Mouse (Mus musculus): ENCODE measurements around the gene Ube2cbp. TPM values are rescaled to one million over a fixed set of nuclear protein-coding genes. Genes with fewer than 3 reads are reported as not detected.

Ube2cbp gene
- polyA plus RNA-seq, 1 experiment from 2014 or later = 4.4 TPM

DNA sequence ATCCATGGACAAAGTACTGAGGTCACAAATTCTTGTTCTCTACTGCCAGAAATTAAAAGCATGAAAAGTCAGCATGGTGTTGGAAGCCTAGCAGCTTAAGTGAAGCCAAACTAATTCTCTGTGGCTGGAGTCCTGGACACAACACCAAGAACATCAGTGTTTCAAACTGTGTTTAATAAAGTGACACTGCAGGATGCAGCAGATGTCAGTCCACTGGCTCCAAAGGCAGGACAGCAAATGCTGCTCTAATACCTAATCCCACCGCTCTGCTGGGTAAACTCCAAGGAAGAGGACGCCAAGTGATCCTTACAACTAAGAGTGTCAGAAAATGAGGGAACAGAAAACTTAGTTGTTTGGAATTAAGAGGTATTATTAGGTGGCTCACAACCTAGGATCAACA is 158.2 kb downstream of the Ube2cbp start:
- no peak overlapping the region for H3K4me3 ChIP-seq
- no peaks in the 10 kb centered on the region for H3K27me3 ChIP-seq
- H3K27ac ChIP-seq (replicated peaks) = no peak overlapping the region
- no peak overlapping the region for H3K9ac ChIP-seq (replicated peaks)
- no peaks in the 10 kb centered on the region for H3K36me3 ChIP-seq
- 82% methylated on average over 2 of the region's 2 CpGs for WGBS
- ATAC-seq (replicated peaks) = no peak
- no peaks in the 10 kb centered on the region for H3K9me3 ChIP-seq
- H3K4me1 ChIP-seq = no peaks in the 10 kb centered on the region
- H3K4me2 ChIP-seq (replicated peaks) = no peak overlapping the region

DNA sequence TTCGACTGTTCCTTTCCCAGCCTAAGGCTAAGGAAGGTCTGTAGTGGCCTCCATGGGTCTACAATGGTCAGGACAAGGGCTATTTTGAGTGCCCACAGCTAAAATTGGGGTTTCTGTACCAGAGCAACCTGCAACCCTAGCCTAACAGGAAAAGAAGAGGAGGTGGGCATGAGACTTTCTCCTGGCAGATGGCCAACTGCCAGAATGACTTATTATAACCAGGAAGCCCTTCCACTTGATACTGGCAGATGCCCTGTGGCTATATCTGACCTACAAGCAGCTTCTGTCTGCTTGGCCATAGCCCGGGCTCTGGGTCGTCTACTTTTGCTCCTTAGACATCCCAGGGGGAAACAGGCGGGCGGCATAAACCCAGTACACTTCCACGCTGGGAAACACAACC is 163.3 kb downstream of the Ube2cbp start:
- H3K27me3 ChIP-seq = no peaks in the 10 kb centered on the region
- WGBS = 94% methylated on average over 6 of the region's 6 CpGs
- H3K27ac ChIP-seq (replicated peaks) = no peak overlapping the region
- H3K4me1 ChIP-seq = 0 out of 2 replicates have a peak, but pooled peaks cover 7% of the 10 kb centered on the region
- H3K9me3 ChIP-seq = no peaks in the 10 kb centered on the region
- H3K9ac ChIP-seq (replicated peaks) = no peak overlapping the region
- H3K36me3 ChIP-seq = no peaks in the 10 kb centered on the region
- H3K4me3 ChIP-seq = no peak overlapping the region
- ATAC-seq (replicated peaks) = no peak
- no peak overlapping the region for H3K4me2 ChIP-seq (replicated peaks)

DNA sequence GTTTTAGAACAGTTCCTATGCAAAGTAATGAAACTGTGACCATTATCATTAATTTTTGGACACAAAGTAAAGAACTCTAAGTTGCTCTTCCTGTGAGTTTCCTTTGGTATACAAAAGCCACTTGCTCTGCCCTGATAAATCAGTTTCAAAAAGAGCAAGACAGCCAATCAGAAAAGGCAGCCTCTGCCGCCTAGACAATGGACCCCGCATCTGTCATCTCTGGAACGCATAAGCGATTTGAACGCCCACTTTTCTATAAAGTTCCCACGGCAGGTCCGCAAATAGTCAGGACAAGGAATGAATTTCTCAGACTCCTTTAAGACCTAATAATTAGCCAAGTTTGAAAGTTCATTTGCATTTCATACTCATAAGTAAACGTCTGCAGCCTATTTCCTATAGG is 166.2 kb downstream of the Ube2cbp start:
- no peaks in the 10 kb centered on the region for H3K27me3 ChIP-seq
- no peak overlapping the region for H3K4me3 ChIP-seq
- no peak overlapping the region for H3K27ac ChIP-seq (replicated peaks)
- no peaks in the 10 kb centered on the region for H3K9me3 ChIP-seq
- H3K9ac ChIP-seq (replicated peaks) = no peak overlapping the region
- H3K36me3 ChIP-seq = no peaks in the 10 kb centered on the region
- WGBS = 22% methylated on average over 8 of the region's 8 CpGs
- ATAC-seq (replicated peaks) = no peak
- H3K4me2 ChIP-seq (replicated peaks) = no peak overlapping the region
- H3K4me1 ChIP-seq = 0 out of 2 replicates have a peak, but pooled peaks cover 7% of the 10 kb centered on the region

DNA sequence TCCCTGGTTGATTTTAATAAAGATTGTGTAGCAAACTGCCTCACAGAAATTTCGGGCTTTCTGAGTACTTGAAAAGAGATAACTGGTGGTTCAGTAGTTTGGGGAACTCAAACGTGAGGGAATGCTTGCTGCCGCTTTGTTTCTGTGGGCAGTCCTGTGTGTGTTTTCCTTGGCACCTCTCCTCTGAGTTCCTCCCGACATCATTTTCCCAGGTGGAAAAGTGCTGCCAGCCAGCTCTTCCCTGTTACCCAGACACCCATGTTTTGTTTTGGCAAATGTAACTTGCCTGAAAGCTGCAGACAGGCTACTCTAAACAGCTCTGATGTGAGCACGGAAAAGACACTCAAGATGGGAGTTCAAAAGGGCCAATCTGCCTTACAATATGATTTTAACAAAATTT is 166.6 kb downstream of the Ube2cbp start:
- WGBS = 27% methylated on average over 5 of the region's 5 CpGs
- 0 out of 2 replicates have a peak, but pooled peaks cover 7% of the 10 kb centered on the region for H3K4me1 ChIP-seq
- no peak overlapping the region for H3K9ac ChIP-seq (replicated peaks)
- no peaks in the 10 kb centered on the region for H3K9me3 ChIP-seq
- ATAC-seq (replicated peaks) = no peak
- H3K4me3 ChIP-seq = no peak overlapping the region
- no peaks in the 10 kb centered on the region for H3K27me3 ChIP-seq
- no peaks in the 10 kb centered on the region for H3K36me3 ChIP-seq
- no peak overlapping the region for H3K27ac ChIP-seq (replicated peaks)
- H3K4me2 ChIP-seq (replicated peaks) = no peak overlapping the region

DNA sequence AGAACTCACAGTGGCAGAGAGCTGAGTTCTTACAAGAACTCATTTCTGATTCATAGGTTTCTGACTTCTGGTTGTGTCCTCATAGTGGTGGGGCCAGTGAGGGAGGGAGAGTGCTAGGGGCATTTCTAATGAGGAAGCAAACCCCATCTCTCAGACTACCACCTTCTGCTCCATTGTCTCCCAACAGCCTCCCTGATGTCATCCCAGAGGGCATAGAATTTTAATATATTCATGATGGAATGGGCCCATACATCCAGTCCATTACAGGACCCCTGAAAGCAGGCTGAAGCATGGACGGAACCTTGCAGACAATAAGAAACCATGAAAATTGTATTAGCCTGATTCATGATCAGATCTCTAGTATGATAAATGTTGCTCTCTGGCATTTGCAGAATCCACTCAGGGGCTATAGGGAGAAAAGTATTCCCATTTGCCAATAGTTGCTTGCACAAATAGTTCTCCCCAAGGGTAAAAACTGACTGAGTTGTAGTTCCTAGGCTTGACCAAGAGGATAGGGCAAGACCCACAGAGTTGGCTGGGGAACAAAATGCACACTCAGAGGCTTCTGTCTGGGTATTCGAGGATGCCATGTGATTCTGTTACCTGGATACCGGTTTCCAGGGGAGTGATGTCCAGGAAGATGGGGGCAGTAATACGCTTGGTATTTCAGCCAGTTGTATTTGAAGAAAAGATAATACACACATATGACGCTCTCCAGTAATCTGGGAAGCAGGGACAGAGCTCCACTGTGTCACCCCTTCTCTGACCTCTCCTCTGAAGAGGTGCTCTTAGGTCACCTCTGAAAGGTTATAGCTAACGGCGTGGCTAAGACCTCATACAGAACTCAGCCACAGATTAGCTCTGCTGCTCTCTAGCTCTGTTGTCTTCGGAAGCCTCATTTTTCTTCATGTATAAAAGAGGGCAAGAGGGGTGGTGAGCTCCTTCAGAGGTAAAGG is 167.8 kb downstream of the Ube2cbp start:
- H3K4me1 ChIP-seq = 0 out of 2 replicates have a peak, but pooled peaks cover 7% of the 10 kb centered on the region
- no peak for ATAC-seq (replicated peaks)
- H3K36me3 ChIP-seq = no peaks in the 10 kb centered on the region
- H3K27ac ChIP-seq (replicated peaks) = no peak overlapping the region
- no peak overlapping the region for H3K4me3 ChIP-seq
- no peak overlapping the region for H3K9ac ChIP-seq (replicated peaks)
- 75% methylated on average over 8 of the region's 8 CpGs for WGBS
- no peak overlapping the region for H3K4me2 ChIP-seq (replicated peaks)
- no peaks in the 10 kb centered on the region for H3K9me3 ChIP-seq
- no peaks in the 10 kb centered on the region for H3K27me3 ChIP-seq

DNA sequence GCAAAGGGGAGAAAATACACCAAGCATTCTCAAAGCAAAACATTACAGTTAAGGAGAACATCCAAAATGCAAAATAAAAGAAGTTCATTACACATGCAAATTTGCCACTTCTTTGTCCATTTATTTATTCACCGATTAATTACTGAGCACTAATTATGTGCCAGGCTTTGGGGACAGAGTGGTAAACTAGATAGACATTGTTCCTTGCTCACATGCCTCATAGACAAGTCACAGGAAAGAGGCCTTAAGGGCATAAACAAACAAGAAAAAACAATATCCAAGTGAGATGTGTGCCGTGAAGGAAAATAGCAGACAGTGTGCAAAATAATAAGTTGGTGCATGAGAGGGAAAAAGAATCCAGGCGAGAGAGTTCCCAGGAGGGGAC is 177.2 kb downstream of the Ube2cbp start:
- Histone ChIP-seq H3K36me3 (no peaks in the 10 kb centered on the region), H3K9me3 (0 out of 2 replicates have a peak, but pooled peaks cover 4% of the 10 kb centered on the region), H3K4me2 (replicated peaks) (no peak overlapping the region), H3K4me3 (no peak overlapping the region), H3K27ac (replicated peaks) (peak overlapping the region; percentile 65), H3K27me3 (no peaks in the 10 kb centered on the region), H3K4me1 (peaks cover 18% of the 10 kb centered on the region), H3K9ac (replicated peaks) (no peak overlapping the region)
- ATAC-seq (replicated peaks) = peak; percentile 71
- WGBS = 13% methylated on average over 3 of the region's 3 CpGs

DNA sequence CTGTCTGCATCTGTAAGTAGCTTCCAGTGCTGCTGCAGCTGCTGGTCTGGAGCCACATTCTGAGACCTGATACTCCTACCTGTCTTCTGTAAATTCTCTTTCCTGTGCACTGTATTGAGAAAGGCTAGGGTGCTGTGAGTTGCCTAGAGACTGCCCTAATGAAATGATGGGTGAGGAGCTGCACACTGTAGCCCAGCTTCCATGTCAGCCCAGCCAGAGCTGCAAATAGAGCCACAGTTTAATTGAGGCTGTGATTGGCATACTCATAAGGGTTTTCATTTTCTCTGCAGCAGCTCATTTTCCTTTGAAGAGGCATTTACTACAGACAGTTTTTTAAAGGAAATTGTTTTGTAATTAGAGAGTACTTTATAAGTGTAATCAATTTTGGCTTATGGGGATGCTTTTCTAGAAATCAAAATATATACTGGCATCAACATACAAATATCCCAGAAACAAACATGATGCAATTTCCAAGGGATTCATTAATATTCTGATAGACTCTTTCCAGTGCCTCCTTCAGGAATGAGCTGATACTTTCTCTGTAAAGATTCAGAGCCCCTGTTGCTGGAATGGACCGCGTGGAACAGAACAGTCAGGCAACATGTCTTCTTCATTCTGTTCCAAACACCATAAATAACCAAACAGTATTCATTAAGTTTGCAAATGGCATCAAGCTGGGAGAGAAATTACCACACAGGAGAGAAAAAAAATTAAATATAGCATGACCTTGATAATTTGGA is 177.8 kb downstream of the Ube2cbp start:
- no peak overlapping the region for H3K9ac ChIP-seq (replicated peaks)

DNA sequence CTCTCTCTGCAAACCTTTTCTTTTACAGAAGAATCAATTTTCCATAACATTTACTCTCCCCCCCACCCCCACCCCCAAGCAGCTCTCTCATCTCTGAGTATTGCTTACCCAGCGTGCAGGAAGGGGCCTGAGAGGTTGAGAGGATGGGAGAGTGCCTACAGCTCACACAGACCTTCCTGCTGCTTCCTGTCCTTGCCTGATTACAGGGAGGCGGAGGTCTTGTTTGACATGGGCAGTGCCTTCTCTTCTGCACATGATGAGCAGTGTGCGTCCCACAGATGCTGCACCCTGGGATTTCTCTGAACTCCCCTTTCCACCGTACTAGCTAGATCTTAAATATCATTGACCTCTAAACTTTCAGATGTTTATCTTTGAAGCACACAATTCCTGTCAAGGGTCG is 182.2 kb downstream of the Ube2cbp start:
- Histone ChIP-seq H3K9ac (replicated peaks) (no peak overlapping the region), H3K4me3 (no peak overlapping the region), H3K27ac (replicated peaks) (no peak overlapping the region), H3K4me2 (replicated peaks) (no peak overlapping the region), H3K36me3 (no peaks in the 10 kb centered on the region), H3K9me3 (peaks cover 4% of the 10 kb centered on the region; the same call in 1 of the 2 replicates), H3K4me1 (peaks cover 9% of the 10 kb centered on the region), H3K27me3 (no peaks in the 10 kb centered on the region)
- ATAC-seq (replicated peaks) = no peak
- WGBS = 79% methylated on average over 5 of the region's 5 CpGs

More for the DNA sequence above, 177.8 kb downstream of the Ube2cbp start:
- ATAC-seq (replicated peaks) = peak; percentile 96
- Histone ChIP-seq H3K4me2 (replicated peaks) (no peak overlapping the region), H3K4me1 (peaks cover 18% of the 10 kb centered on the region), H3K4me3 (no peak overlapping the region), H3K27me3 (no peaks in the 10 kb centered on the region), H3K36me3 (no peaks in the 10 kb centered on the region), H3K27ac (replicated peaks) (peak overlapping the region; percentile 65), H3K9me3 (0 out of 2 replicates have a peak, but pooled peaks cover 4% of the 10 kb centered on the region)
- 6% methylated on average over 2 of the region's 2 CpGs for WGBS

DNA sequence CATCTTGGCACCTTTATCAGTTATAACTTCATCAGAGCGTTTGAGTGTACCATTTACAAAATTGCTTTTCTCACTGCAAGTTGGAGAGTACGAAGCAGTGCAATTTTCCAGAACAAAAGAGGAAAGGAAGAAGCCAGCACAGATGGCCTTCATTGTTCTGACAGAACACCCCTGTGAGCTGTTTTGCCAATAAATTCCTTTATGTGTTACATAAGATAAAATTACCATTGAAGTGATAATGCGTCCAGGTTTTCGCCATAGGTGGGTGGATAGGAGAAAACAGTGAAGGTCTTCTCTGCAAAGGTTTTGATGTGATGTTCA is 183.6 kb downstream of the Ube2cbp start:
- Histone ChIP-seq H3K27me3 (no peaks in the 10 kb centered on the region), H3K9ac (replicated peaks) (no peak overlapping the region), H3K27ac (replicated peaks) (no peak overlapping the region), H3K4me3 (no peak overlapping the region), H3K9me3 (peaks cover 4% of the 10 kb centered on the region; the same call in 1 of the 2 replicates), H3K36me3 (no peaks in the 10 kb centered on the region), H3K4me1 (no peaks in the 10 kb centered on the region), H3K4me2 (replicated peaks) (no peak overlapping the region)
- ATAC-seq (replicated peaks) = no peak
- WGBS = 56% methylated on average over 4 of the region's 4 CpGs

DNA sequence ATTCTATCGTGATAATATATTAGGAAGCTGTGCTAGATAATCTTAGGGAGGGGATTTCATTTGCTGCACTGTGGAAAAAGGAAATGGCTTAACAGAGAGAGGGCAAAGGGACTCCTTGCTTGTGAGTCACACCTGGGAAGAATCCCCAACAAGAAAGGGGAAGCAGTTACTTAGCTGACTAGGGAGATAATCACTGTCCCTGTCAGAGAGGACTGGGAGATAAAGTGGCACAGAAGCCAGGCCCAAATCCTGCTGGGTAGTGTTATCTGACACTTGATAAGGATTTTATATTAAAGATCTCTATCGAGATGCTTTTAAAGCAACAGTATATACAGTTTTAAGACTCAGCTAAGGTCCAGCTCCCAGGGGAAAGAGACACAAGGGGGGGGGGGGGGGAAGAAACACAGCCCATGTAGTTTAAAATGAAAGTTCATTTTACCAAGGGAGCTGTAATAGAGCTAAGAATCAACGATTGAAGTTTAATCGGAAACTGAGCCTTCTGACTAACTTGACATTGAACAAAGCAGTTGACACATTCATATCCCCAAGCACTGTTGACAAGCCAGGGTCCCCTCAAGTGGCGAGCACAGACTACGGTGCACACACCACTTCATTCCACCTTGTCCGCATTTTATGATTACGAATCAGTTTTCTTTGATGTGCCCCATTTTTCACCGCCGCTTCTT is 184.1 kb downstream of the Ube2cbp start:
- Histone ChIP-seq H3K9me3 (peaks cover 4% of the 10 kb centered on the region; the same call in 1 of the 2 replicates), H3K4me1 (no peaks in the 10 kb centered on the region), H3K4me2 (replicated peaks) (no peak overlapping the region), H3K27ac (replicated peaks) (no peak overlapping the region), H3K4me3 (no peak overlapping the region), H3K27me3 (no peaks in the 10 kb centered on the region), H3K36me3 (no peaks in the 10 kb centered on the region), H3K9ac (replicated peaks) (no peak overlapping the region)
- 84% methylated on average over 10 of the region's 10 CpGs for WGBS
- ATAC-seq (replicated peaks) = no peak

DNA sequence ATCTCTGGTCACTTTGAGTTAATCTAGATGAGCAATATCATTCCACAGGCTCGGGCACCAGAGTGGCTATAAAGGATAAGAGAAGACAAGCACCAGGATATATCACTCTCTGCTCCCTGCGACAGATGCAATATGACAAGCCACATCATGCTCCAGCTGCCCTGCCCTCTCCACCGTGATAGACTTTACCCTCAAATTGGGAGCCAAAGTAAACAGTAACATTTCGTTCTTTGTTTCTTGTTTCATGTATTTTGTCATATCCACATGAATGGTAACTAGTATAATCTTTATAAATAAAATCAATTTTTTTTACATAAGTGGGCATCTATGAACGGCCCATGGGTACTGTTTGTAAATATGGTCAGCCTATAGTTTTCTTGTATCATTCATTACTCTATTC is 195.2 kb downstream of the Ube2cbp start:
- H3K4me2 ChIP-seq (replicated peaks) = no peak overlapping the region
- H3K4me3 ChIP-seq = no peak overlapping the region
- H3K27me3 ChIP-seq = no peaks in the 10 kb centered on the region
- no peak overlapping the region for H3K9ac ChIP-seq (replicated peaks)
- WGBS = 90% methylated on average over 5 of the region's 5 CpGs
- no peaks in the 10 kb centered on the region for H3K36me3 ChIP-seq
- ATAC-seq (replicated peaks) = no peak
- no peak overlapping the region for H3K27ac ChIP-seq (replicated peaks)
- no peaks in the 10 kb centered on the region for H3K9me3 ChIP-seq
- H3K4me1 ChIP-seq = no peaks in the 10 kb centered on the region

DNA sequence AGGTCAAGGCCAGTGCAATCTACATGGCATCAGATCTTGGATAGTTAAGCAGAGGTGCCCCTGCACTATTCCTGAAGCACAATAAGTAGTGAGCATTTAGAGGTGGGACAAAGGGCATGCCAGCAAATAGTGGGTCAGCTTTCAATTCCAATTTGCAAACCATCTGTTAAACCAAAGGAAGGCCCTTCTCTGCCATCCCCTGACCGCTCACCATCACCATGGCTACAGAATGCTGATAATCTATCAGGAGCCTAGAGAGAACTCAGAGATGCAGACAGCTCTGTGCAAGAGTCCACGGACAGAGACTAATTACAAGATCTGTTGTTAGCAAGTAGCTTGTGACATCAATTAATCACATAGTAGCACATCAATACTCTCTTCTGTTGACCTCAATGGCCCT is 198.1 kb downstream of the Ube2cbp start:
- Histone ChIP-seq H3K27me3 (no peaks in the 10 kb centered on the region), H3K27ac (replicated peaks) (no peak overlapping the region), H3K4me3 (no peak overlapping the region), H3K36me3 (no peaks in the 10 kb centered on the region), H3K9me3 (no peaks in the 10 kb centered on the region), H3K9ac (replicated peaks) (no peak overlapping the region), H3K4me1 (no peaks in the 10 kb centered on the region), H3K4me2 (replicated peaks) (no peak overlapping the region)
- 40% methylated on average over 2 of the region's 2 CpGs for WGBS
- no peak for ATAC-seq (replicated peaks)
